Comparison of ENCODE assay signal across 21 mouse cellular contexts in the genomic region with DNA sequence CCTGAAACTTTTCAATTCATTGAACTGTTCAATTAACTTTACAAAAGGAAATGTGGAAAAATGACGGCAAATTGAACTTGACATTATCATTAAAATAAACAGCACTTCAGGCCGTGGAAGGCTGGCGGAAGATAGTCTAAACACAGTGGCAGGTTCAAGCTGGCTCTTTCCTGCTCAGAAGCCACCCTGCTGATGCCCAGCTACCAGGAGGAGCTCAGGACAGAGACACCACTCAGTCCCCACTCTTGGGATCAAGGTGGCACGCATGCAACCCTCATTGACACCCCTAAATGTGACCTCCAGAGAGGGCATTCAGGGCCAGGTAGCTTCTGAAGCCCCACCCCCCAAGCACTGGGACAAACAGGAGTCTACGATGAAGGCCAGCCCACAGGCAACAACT.
A peak's percentile ranks its signal among the peaks of the same experiment; 100 is the strongest.
DNase-seq lines count a peak whose midpoint lies in the region; TF ChIP-seq lines count a peak whose summit lies in the region.
"Had no signal": no experiment of that assay in that cellular context is flagged by ENCODE, and none has a peak within 500 bp of the region (broad histone marks: within the 10 kb centered on the region; RNA-seq: fewer than 3 reads in every experiment).

No protein-coding gene starts in this region.

- intact Hi-C loops in left cerebral cortex, postnatal 25 days (cut with DNase I), result no loop called here

- no peaks in the 10 kb centered on the region for H3K9me3 ChIP-seq in ES-Bruce4 (replicated peaks; ENCODE audit: control insufficient read depth, insufficient read depth, low read length, poor library complexity, severe bottlenecking)

- TF ChIP-seq POLR2A in ES-Bruce4 (IDR thresholded peaks at IDR 0.05; ENCODE audit: insufficient read depth, low read length), result no peak

- no peaks in the 10 kb centered on the region for H3K36me3 ChIP-seq in ES-Bruce4 (ENCODE audit: control insufficient read depth, insufficient read depth, low read length, poor library complexity, severe bottlenecking)
- H3K36me3 ChIP-seq: G1E had no signal

- H3K27ac ChIP-seq in ES-Bruce4 (ENCODE audit: insufficient read depth, low read length), result no peak overlapping the region

- no peak for TF ChIP-seq CTCF in ES-Bruce4 (IDR thresholded peaks at IDR 0.05; ENCODE audit: low read depth, low read length)

- no peak overlapping the region for H3K4me3 ChIP-seq in ES-Bruce4 (ENCODE audit: low read depth, low read length)

- H3K27me3 ChIP-seq in ES-Bruce4 (ENCODE audit: control insufficient read depth, insufficient read depth, low read length, poor library complexity, severe bottlenecking), result no peaks in the 10 kb centered on the region

- H3K9ac ChIP-seq in ES-Bruce4 (ENCODE audit: low read depth, poor library complexity, severe bottlenecking), result no peak overlapping the region

- TF ChIP-seq EP300 in ES-Bruce4 (IDR thresholded peaks at IDR 0.05; ENCODE audit: insufficient read depth, low read depth, low read length), result 0 out of 2 replicates have a peak, but pooled peaks have one; percentile 37

- DNase-seq in ES-CJ7 (ENCODE audit: low read depth, low spot score) (peak; percentile 80), ZHBTc4 (ENCODE audit: low read depth, low spot score) (peak; percentile 67), adipocyte (ENCODE audit: low spot score) (no peak)
- DNase-seq in cerebellum, postnatal 4 days (ENCODE audit: low spot score in 2 of 2), result no peak
- DNase-seq in left cerebral cortex, postnatal 25 days (ENCODE audit: low spot score in 2 of 2), result no peak
- DNase-seq: adrenal gland, adult 2 months; adrenal gland, adult 8-10 months; adrenal gland, postnatal 10 days; adrenal gland, postnatal 14 days; adrenal gland, postnatal 25 days; adrenal gland, postnatal 36 days; B cell, adult 2 months; cerebellum, adult 11 months; cerebellum, adult 11-12 months; cerebellum, adult 18-20 months; cerebellum, adult 2 months; cerebellum, adult 8-10 months; cerebellum, adult 9-10 months; cerebellum, adult 9-11 months had no signal

- H3K4me1 ChIP-seq in ES-Bruce4 (ENCODE audit: control insufficient read depth, insufficient read depth, low read length), result peaks cover 2% of the 10 kb centered on the region

Comparison
In these comparisons a context has a peak if more than half of its experiments do, and no peak if none do; other contexts are left out.
1. DNase-seq: peak in ES-CJ7 (single experiment) and ZHBTc4 (single experiment); none in cerebellum, postnatal 4 days (0 of 2), left cerebral cortex, postnatal 25 days (0 of 2) and adipocyte (single experiment).